Mouse (Mus musculus) ES-E14 (cell line): ENCODE results near the gene Ppp1r15a. TPM values are rescaled to one million over a fixed set of nuclear protein-coding genes. Genes with fewer than 3 reads are reported as not detected.

ENCODE experiments used
- DNase-seq: peaks from one replicate; pipeline ENCODE4 v3.0.0-alpha.2; 2013; ENCODE audit warnings: low read depth, low spot score
- H3K27ac ChIP-seq: 2 replicates; pipeline ENCODE4 v1.5.1; 2012; ENCODE audit warnings: low read depth, mild to moderate bottlenecking, low read length, moderate library complexity, mixed read lengths; ENCODE audit not compliant: poor library complexity, insufficient read depth, severe bottlenecking
- H3K36me3 ChIP-seq: 2 replicates; pipeline ENCODE4 v1.6.1; 2012; ENCODE audit warnings: mild to moderate bottlenecking, low read length, moderate library complexity, mixed read lengths; ENCODE audit not compliant: control insufficient read depth, poor library complexity, insufficient read depth, severe bottlenecking
- H3K4me1 ChIP-seq, 2 experiments: fragments of 150-350 bp in 1 of 2; sonication (generic) in 1 of 2; 2 replicates each; pipeline ENCODE4 v1.6.1; 2012; ENCODE audit warnings: low read length in 2 of 2, mild to moderate bottlenecking in 1 of 2, mixed read lengths in 1 of 2; ENCODE audit not compliant: control insufficient read depth in 2 of 2, insufficient read depth in 2 of 2, poor library complexity in 1 of 2
- H3K4me3 ChIP-seq, 2 experiments: fragments of 150-350 bp in 1 of 2; sonication (generic) in 1 of 2; 2 replicates each; pipeline ENCODE4 v1.5.1; 2012; ENCODE audit warnings: low read length in 2 of 2, low read depth in 1 of 2, mild to moderate bottlenecking in 1 of 2, mixed read lengths in 1 of 2; ENCODE audit not compliant: insufficient read depth in 1 of 2, poor library complexity in 1 of 2, severe bottlenecking in 1 of 2
- H3K9ac ChIP-seq: 2 replicates; pipeline ENCODE4 v1.6.1; 2012; ENCODE audit warnings: low read depth, mild to moderate bottlenecking, low read length, mixed read lengths; ENCODE audit not compliant: poor library complexity, insufficient read depth, severe bottlenecking
- H3K9me3 ChIP-seq: fragments of 150-350 bp; sonication (generic); 2 replicates; pipeline ENCODE4 v1.6.1; 2012; ENCODE audit warnings: low read depth, mild to moderate bottlenecking, low read length; ENCODE audit not compliant: control insufficient read depth, insufficient read depth
- CHD2 ChIP-seq: IDR thresholded peaks from 2 replicates; pipeline ENCODE4 v1.6.1; 2014; ENCODE audit warnings: mild to moderate bottlenecking, low read depth, low read length, inconsistent platforms
- HCFC1 ChIP-seq: IDR thresholded peaks from 2 replicates; pipeline ENCODE4 v1.6.1; 2012; ENCODE audit warnings: low read length, inconsistent platforms, borderline replicate concordance; ENCODE audit not compliant: insufficient read depth
- MAFK ChIP-seq: IDR thresholded peaks from 2 replicates; pipeline ENCODE4 v1.6.1; 2014; ENCODE audit warnings: mild to moderate bottlenecking, low read depth, low read length, inconsistent platforms; ENCODE audit not compliant: insufficient read depth
- ZC3H11A ChIP-seq: IDR thresholded peaks from 2 replicates; pipeline ENCODE4 v1.6.1; 2012; ENCODE audit warnings: low read depth, mild to moderate bottlenecking, inconsistent platforms, low read length, borderline replicate concordance
- ZNF384 ChIP-seq: IDR thresholded peaks from 2 replicates; pipeline ENCODE4 v1.6.1; 2012; ENCODE audit warnings: low read depth, low read length, inconsistent platforms
- in situ Hi-C, 2 experiments: fragments of 600-800 bp; cut with MboI; formaldehyde crosslinking; loops; one replicate each; pipeline ENCODE4 v1.15.1; 2025; ENCODE audit warnings: low sequenced_read_pairs in 2 of 2, inconsistent platforms in 1 of 2; ENCODE audit not compliant: unreplicated experiment in 2 of 2
- total RNA-seq: library from RNA; depleted of rRNA; stranded (reverse); fragments of 300-350 nt; gene quantifications from 2 replicates; pipeline ENCODE4 v1.2.3, GENCODE M21; 2012

Gene Ppp1r15a
- total RNA-seq, 1 experiment = 37.9 TPM

GRCm38 (mm10) chr7:45522194-45522752 lies 3.8 kb downstream of the Ppp1r15a start:
- DNase-seq = no peak
- in situ Hi-C loops = no loop called here
- Histone ChIP-seq H3K4me1 (peaks cover 2 to 29% of the 10 kb centered on the region in 2 experiments; a peak in 2 of 4 replicates), H3K9ac (peak overlapping the region; percentile 79; the same call in 1 of the 2 replicates), H3K36me3 (peaks cover 20% of the 10 kb centered on the region), H3K4me3 (peak overlapping the region; percentile 69 to 82), H3K27ac (no peak overlapping the region), H3K9me3 (no peaks in the 10 kb centered on the region)
- TF ChIP-seq CHD2 = no peak
- no peak for TF ChIP-seq ZC3H11A

DNA sequence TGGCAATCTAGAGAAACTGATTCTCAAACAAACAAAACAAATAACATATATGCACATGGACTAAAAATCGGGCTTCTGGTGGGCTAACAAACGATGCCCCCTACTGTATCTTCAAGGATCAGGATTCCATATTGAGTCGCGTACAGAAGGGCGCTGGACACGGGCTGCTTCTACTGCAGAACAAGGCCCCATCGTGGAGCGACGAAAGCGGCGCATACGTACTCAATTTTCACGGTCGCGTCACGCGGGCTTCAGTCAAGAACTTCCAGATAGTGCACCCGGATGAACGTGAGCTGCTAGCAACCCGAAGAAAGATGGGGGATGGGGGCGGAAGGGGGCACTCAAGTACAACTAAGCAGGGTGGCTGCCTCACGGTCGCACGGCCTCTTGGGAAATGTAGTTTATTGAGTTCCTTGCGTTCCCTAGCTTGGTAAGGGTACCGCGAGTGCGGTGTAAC lies 4.3 kb downstream of the Ppp1r15a start:
- Histone ChIP-seq H3K4me1 (peaks cover 2 to 29% of the 10 kb centered on the region in 2 experiments; a peak in 2 of 4 replicates), H3K9ac (peak overlapping the region; percentile 79), H3K36me3 (peaks cover 20% of the 10 kb centered on the region), H3K4me3 (peak overlapping the region; percentile 69 to 82), H3K9me3 (no peaks in the 10 kb centered on the region), H3K27ac (no peak overlapping the region; the same call in 1 of the 2 replicates)
- peak; percentile 94 for TF ChIP-seq HCFC1
- peak; percentile 70; the same call in 1 of the 2 replicates for TF ChIP-seq CHD2
- TF ChIP-seq MAFK = no peak
- in situ Hi-C loops = no loop called here
- no peak for DNase-seq

DNA sequence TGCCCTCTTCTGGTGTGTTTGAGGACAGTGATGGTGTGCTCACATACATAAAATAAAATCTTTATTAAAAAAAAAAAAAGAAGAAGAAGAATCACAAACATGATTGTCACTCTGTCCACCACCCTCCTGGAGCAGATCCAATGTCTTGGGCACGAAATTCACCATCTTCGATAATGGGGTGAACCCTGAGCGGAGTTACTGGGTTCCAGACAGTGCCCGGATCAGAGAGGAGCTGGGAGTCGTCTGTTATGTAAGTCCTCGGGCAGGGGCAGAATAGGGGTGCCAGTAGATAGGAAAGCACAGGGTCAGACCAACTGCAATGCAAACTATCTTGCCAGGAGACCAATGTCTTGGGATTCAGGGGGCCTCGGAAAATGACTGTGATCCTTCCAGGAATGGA lies 5.5 kb downstream of the Ppp1r15a start:
- H3K27ac ChIP-seq = no peak overlapping the region
- H3K36me3 ChIP-seq = peaks cover 20% of the 10 kb centered on the region
- in situ Hi-C loops = no loop called here
- TF ChIP-seq CHD2 = no peak
- no peak for TF ChIP-seq ZNF384
- TF ChIP-seq HCFC1 = no peak
- TF ChIP-seq ZC3H11A = no peak
- TF ChIP-seq MAFK = no peak
- peaks cover 2 to 35% of the 10 kb centered on the region in 2 experiments; a peak in 3 of 4 replicates for H3K4me1 ChIP-seq
- H3K9ac ChIP-seq = no peak overlapping the region
- H3K4me3 ChIP-seq = no peak overlapping the region
- DNase-seq = no peak
- no peaks in the 10 kb centered on the region for H3K9me3 ChIP-seq

DNA sequence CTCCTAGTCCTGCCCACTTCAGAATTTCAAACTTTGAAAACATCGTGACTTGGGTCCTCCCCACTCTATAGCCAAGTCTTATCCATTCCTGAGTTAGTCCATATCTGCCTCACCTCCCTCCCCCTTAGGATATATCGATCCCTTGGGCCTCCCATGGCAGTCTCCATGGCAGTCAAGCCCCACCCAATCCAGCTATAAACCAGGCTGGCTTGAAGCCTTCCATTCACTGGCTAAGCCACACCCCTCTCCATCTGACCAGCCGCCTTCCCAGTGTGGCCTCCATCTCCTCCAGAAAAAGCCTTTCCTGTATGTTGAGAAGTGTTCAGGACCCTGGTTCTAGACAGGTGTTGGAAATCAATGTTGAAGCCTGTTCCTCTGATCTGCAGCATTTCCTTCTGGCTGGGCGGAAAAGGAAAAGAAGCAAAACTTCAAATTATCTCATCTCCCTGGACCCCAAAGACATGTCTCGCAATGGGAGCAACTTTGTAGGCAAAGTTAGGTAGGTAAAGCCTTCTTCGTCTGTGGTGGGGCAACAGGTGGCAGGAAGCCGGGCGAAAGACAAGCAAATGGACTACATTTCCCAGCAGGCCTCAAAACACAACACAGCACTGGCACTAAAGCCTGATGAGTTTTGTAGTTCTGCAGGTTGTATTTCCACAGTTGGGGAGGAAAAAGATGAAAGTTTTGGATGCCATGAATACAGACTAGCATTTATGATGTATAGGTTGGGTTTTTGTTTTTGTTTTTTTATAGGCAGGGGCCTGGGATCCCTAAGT lies 6.5 kb downstream of the Ppp1r15a start:
- Histone ChIP-seq H3K9ac (no peak overlapping the region), H3K4me1 (peaks cover 5 to 35% of the 10 kb centered on the region in 2 experiments; a peak in 3 of 4 replicates), H3K9me3 (no peaks in the 10 kb centered on the region), H3K36me3 (peaks cover 16% of the 10 kb centered on the region), H3K27ac (peak overlapping the region; percentile 35; the same call in 1 of the 2 replicates), H3K4me3 (no peak overlapping the region)
- no peak for DNase-seq
- in situ Hi-C loops = no loop called here
- TF ChIP-seq HCFC1 (peak; percentile 86), ZC3H11A (no peak)
